ENCODE assay signal across 23 mouse cellular contexts in the genomic region with DNA sequence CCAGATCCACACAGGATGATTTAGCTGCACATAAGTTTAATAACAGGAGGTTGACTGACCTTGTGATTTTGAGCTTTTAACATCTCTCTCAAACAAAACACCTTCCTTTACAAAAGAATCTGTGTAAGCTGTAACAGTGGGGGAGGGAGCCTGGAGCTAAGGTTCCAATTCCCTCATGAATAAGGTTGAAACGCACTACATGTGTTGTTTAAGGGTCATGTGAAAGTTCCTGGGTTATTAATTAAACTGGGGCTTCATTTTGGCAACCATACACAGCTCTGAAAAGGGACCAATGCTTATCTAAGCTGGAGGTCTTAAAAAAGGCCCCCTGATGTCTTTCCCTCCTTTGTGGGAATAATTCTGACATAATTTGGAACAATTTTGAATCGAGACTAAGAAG.
DNase-seq lines count a peak whose midpoint lies in the region; ATAC-seq and TF ChIP-seq lines count a peak whose summit lies in the region.
"Had no signal": no experiment of that assay in that cellular context is flagged by ENCODE, and none has a peak within 500 bp of the region (broad histone marks: within the 10 kb centered on the region; RNA-seq: fewer than 3 reads in every experiment).

No protein-coding gene starts in this region.

- no peak overlapping the region for H3K4me2 ChIP-seq in forebrain, embryonic 11.5 days (ENCODE audit: low read depth, low read length, severe bottlenecking)
- no peak overlapping the region for H3K4me2 ChIP-seq in forebrain, embryonic 16.5 days (ENCODE audit: low read length)
- H3K4me2 ChIP-seq: embryonic facial prominence, embryonic 13.5 days; hindbrain, embryonic 15.5 days; intestine, embryonic 15.5 days; limb, embryonic 13.5 days; liver, embryonic 12.5 days had no signal

- no peaks in the 10 kb centered on the region; the same call in 1 of the 2 replicates for H3K4me1 ChIP-seq in forebrain, embryonic 11.5 days (replicated peaks; ENCODE audit: control insufficient read depth, insufficient read depth, low read length)
- peaks cover 14% of the 10 kb centered on the region for H3K4me1 ChIP-seq in forebrain, embryonic 16.5 days (replicated peaks; ENCODE audit: control insufficient read depth, insufficient read depth, low read length)
- H3K4me1 ChIP-seq: embryonic facial prominence, embryonic 13.5 days; hindbrain, embryonic 15.5 days; intestine, embryonic 15.5 days; limb, embryonic 13.5 days; liver, embryonic 12.5 days had no signal

- H3K36me3 ChIP-seq in forebrain, embryonic 11.5 days (ENCODE audit: control insufficient read depth, insufficient read depth, low read length) = no peaks in the 10 kb centered on the region
- H3K36me3 ChIP-seq in forebrain, embryonic 16.5 days (ENCODE audit: control insufficient read depth, insufficient read depth) = no peaks in the 10 kb centered on the region
- H3K36me3 ChIP-seq: embryonic facial prominence, embryonic 13.5 days; hindbrain, embryonic 15.5 days; intestine, embryonic 15.5 days; limb, embryonic 13.5 days; liver, embryonic 12.5 days had no signal

- DNase-seq in forebrain, embryonic 11.5 days (ENCODE audit: low spot score) = no peak
- no peak for DNase-seq in layer of hippocampus, adult 2 months (ENCODE audit: low spot score in 2 of 2)
- DNase-seq in layer of hippocampus, postnatal 14 days (ENCODE audit: low spot score in 2 of 2) = no peak
- DNase-seq in brain, adult 2 months (ENCODE audit: low read depth, low spot score) = peak; percentile 6
- DNase-seq in embryo, embryonic 11 days = peak; percentile 24
- DNase-seq in c-Kit-positive CD71-positive TER-119-positive erythroid progenitor cells, embryonic 14.5 days (ENCODE audit: low spot score) = no peak
- DNase-seq: adrenal gland, postnatal 25 days; cerebellum, adult 11-12 months; heart, postnatal 4 days; kidney, adult 9 months; kidney, postnatal 36 days; lung, adult 18-20 months; lung, postnatal 10 days; retina, postnatal 1 day; right cerebral cortex, postnatal 25 days; spleen, adult 18-20 months had no signal

- no peaks in the 10 kb centered on the region for H3K9me3 ChIP-seq in forebrain, embryonic 11.5 days (ENCODE audit: control insufficient read depth, low read length)
- H3K9me3 ChIP-seq in forebrain, embryonic 16.5 days (ENCODE audit: control insufficient read depth, low read length) = no peaks in the 10 kb centered on the region
- H3K9me3 ChIP-seq: embryonic facial prominence, embryonic 13.5 days; hindbrain, embryonic 15.5 days; intestine, embryonic 15.5 days; limb, embryonic 13.5 days; liver, embryonic 12.5 days had no signal

- H3K9ac ChIP-seq in forebrain, embryonic 11.5 days (ENCODE audit: low read length) = no peak overlapping the region
- H3K9ac ChIP-seq in forebrain, embryonic 16.5 days (replicated peaks; ENCODE audit: low read depth, low read length) = no peak overlapping the region
- H3K9ac ChIP-seq: embryonic facial prominence, embryonic 13.5 days; hindbrain, embryonic 15.5 days; intestine, embryonic 15.5 days; limb, embryonic 13.5 days; liver, embryonic 12.5 days had no signal

- H3K27ac ChIP-seq in forebrain, embryonic 11.5 days (ENCODE audit: low read depth, low read length) = no peak overlapping the region
- H3K27ac ChIP-seq in forebrain, embryonic 16.5 days (ENCODE audit: low read length) = no peak overlapping the region
- peak overlapping the region; percentile 28; the same call in 1 of the 2 replicates for H3K27ac ChIP-seq in layer of hippocampus, adult 2 months
- H3K27ac ChIP-seq: embryonic facial prominence, embryonic 13.5 days; hindbrain, embryonic 15.5 days; intestine, embryonic 15.5 days; limb, embryonic 13.5 days; liver, embryonic 12.5 days had no signal

- H3K27me3 ChIP-seq in forebrain, embryonic 11.5 days (ENCODE audit: control insufficient read depth, insufficient read depth, low read length) = no peaks in the 10 kb centered on the region
- H3K27me3 ChIP-seq in forebrain, embryonic 16.5 days (replicated peaks; ENCODE audit: control insufficient read depth, insufficient read depth, low read length) = no peaks in the 10 kb centered on the region
- H3K27me3 ChIP-seq: embryonic facial prominence, embryonic 13.5 days; hindbrain, embryonic 15.5 days; intestine, embryonic 15.5 days; limb, embryonic 13.5 days; liver, embryonic 12.5 days had no signal

- ATAC-seq in forebrain, embryonic 11.5 days (replicated peaks; ENCODE audit: low FRiP score) = peak; percentile 74
- no peak for ATAC-seq in forebrain, embryonic 16.5 days
- ATAC-seq: intestine, embryonic 15.5 days; liver, embryonic 12.5 days had no signal

- H3K4me3 ChIP-seq in forebrain, embryonic 11.5 days (ENCODE audit: low read depth, low read length) = no peak overlapping the region
- H3K4me3 ChIP-seq in forebrain, embryonic 16.5 days (replicated peaks; ENCODE audit: low read length) = no peak overlapping the region
- no peak overlapping the region for H3K4me3 ChIP-seq in layer of hippocampus, adult 2 months
- H3K4me3 ChIP-seq: embryonic facial prominence, embryonic 13.5 days; erythroblast, embryonic 14.5 days; hindbrain, embryonic 15.5 days; intestine, embryonic 15.5 days; limb, embryonic 13.5 days; liver, embryonic 12.5 days had no signal

- no peak for TF ChIP-seq CTCF in layer of hippocampus, adult 2 months (conservative IDR thresholded peaks at IDR 0.05)

- 10% methylated on average over 2 of the region's 2 CpGs for WGBS in forebrain, embryonic 11.5 days
- WGBS in forebrain, embryonic 16.5 days = 4% methylated on average over 2 of the region's 2 CpGs

Comparison
In these comparisons a context has a peak if more than half of its experiments do, and no peak if none do; other contexts are left out.
1. DNase-seq: peak in brain, adult 2 months (single experiment) and embryo, embryonic 11 days (single experiment); none in forebrain, embryonic 11.5 days (single experiment), layer of hippocampus, adult 2 months (0 of 2), layer of hippocampus, postnatal 14 days (0 of 2) and c-Kit-positive CD71-positive TER-119-positive erythroid progenitor cells, embryonic 14.5 days (single experiment).